Mouse (Mus musculus) layer of hippocampus, postnatal 14 days (tissue): ENCODE data around the gene Hscb. TPM values are rescaled to one million over a fixed set of nuclear protein-coding genes. Genes with fewer than 3 reads are reported as not detected.
A peak's percentile ranks its signal among the peaks of the same experiment; 100 is the strongest.

Experiments
- DNase-seq, 2 experiments: peaks; one replicate each; pipeline ENCODE4 v3.0.0; 2021 to 2022; ENCODE audit warnings: low spot score in 2 of 2, mixed read lengths in 1 of 2
- total RNA-seq, 2 experiments: library from RNA; stranded (reverse); gene quantifications; 2 replicates each; pipeline ENCODE4 v1.2.3; 2021

The Hscb gene
- total RNA-seq, 2 experiments from 2014 or later: 8.9 to 10.4 TPM

GRCm38 (mm10) chr5:110835959-110836358 is 3.6 kb downstream of the Hscb start:
- peak; percentile 54 to 60 for DNase-seq

- DNase-seq: no peak
These were observed 8.4 kb downstream of the Hscb start for GRCm38 (mm10) chr5:110831036-110831720.

GRCm38 (mm10) chr5:110827576-110827975 is 12.0 kb downstream of the Hscb start:
- no peak for DNase-seq

- no peak for DNase-seq
These were observed 12.6 kb downstream of the Hscb start for GRCm38 (mm10) chr5:110826781-110827495.

- no peak for DNase-seq
These were observed 15.2 kb downstream of the Hscb start for GRCm38 (mm10) chr5:110824421-110824820.

GRCm38 (mm10) chr5:110809667-110810325 is 29.8 kb downstream of the Hscb start, which contains the start of gene Ulk1:
Gene Ulk1, minus strand, starts transcription at chr5:110810097.
- peak; percentile 98 to 99 for DNase-seq

- DNase-seq: peak; percentile 26 to 29
These were observed 30.5 kb downstream of the Hscb start for GRCm38 (mm10) chr5:110808821-110809666.

- peak; percentile 73 to 79 for DNase-seq
These were observed 31.4 kb downstream of the Hscb start for GRCm38 (mm10) chr5:110808061-110808631.

- DNase-seq: no peak
These were observed 32.1 kb downstream of the Hscb start for GRCm38 (mm10) chr5:110807453-110807852.

GRCm38 (mm10) chr5:110806676-110807075 is 32.9 kb downstream of the Hscb start:
- no peak for DNase-seq

- DNase-seq: no peak
These were observed 33.4 kb downstream of the Hscb start for GRCm38 (mm10) chr5:110806154-110806553.

- no peak for DNase-seq
These were observed 35.4 kb downstream of the Hscb start for GRCm38 (mm10) chr5:110804012-110804743.

GRCm38 (mm10) chr5:110802809-110803208 is 36.8 kb downstream of the Hscb start:
- DNase-seq: no peak

GRCm38 (mm10) chr5:110802186-110802585 is 37.4 kb downstream of the Hscb start:
- DNase-seq: no peak

GRCm38 (mm10) chr5:110801036-110801624 is 38.4 kb downstream of the Hscb start:
- no peak for DNase-seq

- DNase-seq: no peak
These were observed 41.9 kb downstream of the Hscb start for GRCm38 (mm10) chr5:110797696-110798095.

GRCm38 (mm10) chr5:110794363-110794762 is 45.2 kb downstream of the Hscb start:
- DNase-seq: no peak

- peak; percentile 29 to 50 for DNase-seq
These were observed 50.9 kb downstream of the Hscb start for GRCm38 (mm10) chr5:110788684-110789083.

- peak in 1 of 2 experiments; percentile 26 for DNase-seq
These were observed 53.3 kb downstream of the Hscb start for GRCm38 (mm10) chr5:110786081-110786835.
